Mouse (Mus musculus): ENCODE measurements around the gene Camta1.

- TF ChIP-seq CTCF (conservative IDR thresholded peaks at IDR 0.05; ENCODE audit: low read length) (no peak), POU5F1 (IDR thresholded peaks at IDR 0.05; ENCODE audit: borderline replicate concordance, low read length) (no peak)
Observed at GRCm38 (mm10) chr4:151577961-151578360, 283.7 kb downstream of the Camta1 start.
